Mouse (Mus musculus) T-cell, adult 2 months (primary cell): ENCODE data around the gene Slc35b2.
A peak's percentile ranks its signal among the peaks of the same experiment; 100 is the strongest.

Source experiments
- DNase-seq: peaks from one replicate; pipeline ENCODE4 v3.0.0; 2022; ENCODE audit warnings: low spot score

The Slc35b2 gene

GRCm38 (mm10) chr17:45584096-45584896 is 20.6 kb downstream of the Slc35b2 start:
- no peak for DNase-seq

GRCm38 (mm10) chr17:45584939-45585678 is 21.4 kb downstream of the Slc35b2 start:
- peak; percentile 63 for DNase-seq

- DNase-seq: no peak
These were observed 22.2 kb downstream of the Slc35b2 start for GRCm38 (mm10) chr17:45585725-45586448.

GRCm38 (mm10) chr17:45586449-45586837 is 22.8 kb downstream of the Slc35b2 start:
- DNase-seq: no peak

- DNase-seq: no peak
These were observed 24.7 kb downstream of the Slc35b2 start for GRCm38 (mm10) chr17:45588370-45588769.

- DNase-seq: no peak
These were observed 25.6 kb downstream of the Slc35b2 start for GRCm38 (mm10) chr17:45589236-45589635.

- DNase-seq: no peak
These were observed 26.2 kb downstream of the Slc35b2 start for GRCm38 (mm10) chr17:45589844-45590243.

GRCm38 (mm10) chr17:45590410-45590809 is 26.7 kb downstream of the Slc35b2 start:
- DNase-seq: no peak

GRCm38 (mm10) chr17:45591701-45592605 is 28.3 kb downstream of the Slc35b2 start:
- DNase-seq: no peak

- no peak for DNase-seq
These were observed 29.1 kb downstream of the Slc35b2 start for GRCm38 (mm10) chr17:45592606-45593431.

- DNase-seq: no peak
These were observed 29.8 kb downstream of the Slc35b2 start for GRCm38 (mm10) chr17:45593479-45593878.

- no peak for DNase-seq
These were observed 30.5 kb downstream of the Slc35b2 start for GRCm38 (mm10) chr17:45594195-45594594.

GRCm38 (mm10) chr17:45594881-45595735 is 31.4 kb downstream of the Slc35b2 start:
- DNase-seq: peak; percentile 71

- no peak for DNase-seq
These were observed 32.2 kb downstream of the Slc35b2 start for GRCm38 (mm10) chr17:45595736-45596390.

- DNase-seq: peak; percentile 49
These were observed 33.1 kb downstream of the Slc35b2 start for GRCm38 (mm10) chr17:45596631-45597396.

- DNase-seq: no peak
These were observed 34.1 kb downstream of the Slc35b2 start for GRCm38 (mm10) chr17:45597787-45598186.

- DNase-seq: no peak
These were observed 34.7 kb downstream of the Slc35b2 start for GRCm38 (mm10) chr17:45598376-45598775.

- no peak for DNase-seq
These were observed 35.2 kb downstream of the Slc35b2 start for GRCm38 (mm10) chr17:45598891-45599290.
